Mouse (Mus musculus) heart, adult 2 months (tissue): ENCODE results near the gene 3110009E18Rik. TPM values are rescaled to one million over a fixed set of nuclear protein-coding genes. Genes with fewer than 3 reads are reported as not detected.
A peak's percentile ranks its signal among the peaks of the same experiment; 100 is the strongest.

ENCODE experiments used
- DNase-seq, 2 experiments: peaks; one replicate each; pipeline ENCODE4 v3.0.0; 2021
- H3K27ac ChIP-seq: fragments of 200-600 bp; 2 replicates; pipeline ENCODE4 v1.8.1; 2022
- H3K27me3 ChIP-seq: fragments of 200-500 bp; 2 replicates; pipeline ENCODE4 v1.6.1; 2012; ENCODE audit warnings: mild to moderate bottlenecking, low read length, inconsistent platforms, mixed read lengths; ENCODE audit not compliant: control insufficient read depth, insufficient read depth
- H3K36me3 ChIP-seq: fragments of 200-500 bp; 2 replicates; pipeline ENCODE4 v1.6.1; 2012; ENCODE audit warnings: low read length, inconsistent platforms; ENCODE audit not compliant: control insufficient read depth, insufficient read depth
- H3K4me1 ChIP-seq: fragments of 200-500 bp; 2 replicates; pipeline ENCODE4 v1.6.1; 2011; ENCODE audit warnings: low read length; ENCODE audit not compliant: control insufficient read depth, insufficient read depth
- H3K4me3 ChIP-seq: fragments of 200-600 bp; 2 replicates; pipeline ENCODE4 v1.8.1; 2022
- H3K79me2 ChIP-seq: fragments of 200-500 bp; replicated peaks from 2 replicates; pipeline ENCODE4 v1.6.1; 2012; ENCODE audit warnings: mild to moderate bottlenecking, inconsistent platforms, low read length, moderate library complexity, mixed read lengths; ENCODE audit not compliant: control insufficient read depth, insufficient read depth
- H3K9ac ChIP-seq: fragments of 200-500 bp; 2 replicates; pipeline ENCODE4 v1.6.1; 2012; ENCODE audit warnings: low read depth, mild to moderate bottlenecking, control low read depth, inconsistent platforms, low read length, mixed read lengths
- CTCF ChIP-seq: fragments of 200-600 bp; IDR thresholded peaks from 2 replicates; pipeline ENCODE4 v1.8.1; 2022; ENCODE audit warnings: antibody characterized with exemption, mild to moderate bottlenecking, moderate library complexity
- EP300 ChIP-seq: fragments of 200-500 bp; IDR thresholded peaks from 2 replicates; pipeline ENCODE4 v1.6.1; 2011; ENCODE audit warnings: low read depth, low read length, control low read depth; ENCODE audit not compliant: insufficient read depth
- POLR2A ChIP-seq: fragments of 200-500 bp; IDR thresholded peaks from 2 replicates; pipeline ENCODE4 v1.6.1; 2011; ENCODE audit warnings: mild to moderate bottlenecking, low read depth, low read length, control low read depth; ENCODE audit not compliant: insufficient read depth
- WGBS: fragments of 180-500 bp; shearing (Covaris S2); methylation state at CpG from one replicate; pipeline ENCODE4 v1.1.7; 2018; 5-methylcytosine and 5-hydroxymethylcytosine counted together
- intact Hi-C: fragments of 180-260 bp; cut with DNase I; formaldehyde crosslinking; loops from one replicate; pipeline ENCODE4 v1.15.1; 2025
- polyA plus RNA-seq: library from polyadenylated mRNA; depleted of rRNA; stranded (reverse); fragments of >200 nt; gene quantifications from 2 replicates; pipeline ENCODE4 v1.2.3, GENCODE M21; 2012
- total RNA-seq, 2 experiments: library from RNA; stranded (reverse); gene quantifications; 2 replicates each; pipeline ENCODE4 v1.2.3; 2021

3110009E18Rik gene
- total and polyA plus RNA-seq, 3 experiments, result 2.5 to 5.8 (median 5.2) TPM

DNA sequence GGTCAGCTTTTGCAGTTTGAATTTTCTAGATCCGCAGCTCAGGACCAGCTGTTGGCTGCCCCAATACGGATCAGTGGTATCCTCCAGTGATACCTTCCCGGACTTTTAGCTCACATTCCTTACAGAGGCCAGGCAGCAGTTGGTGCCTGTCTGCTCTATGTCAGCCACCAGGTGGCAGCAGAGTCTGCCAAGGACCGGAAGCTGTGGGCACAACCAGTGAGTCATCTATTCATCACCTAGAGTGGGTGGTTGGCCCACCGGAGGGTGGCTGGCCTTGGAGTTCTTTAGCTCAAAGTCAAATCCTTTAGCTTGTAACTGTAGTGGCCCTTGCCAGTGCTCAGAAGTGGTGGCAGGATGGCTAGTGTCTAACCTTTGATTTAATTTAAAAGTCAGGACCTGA lies 76.2 kb downstream of the 3110009E18Rik start:
- Histone ChIP-seq H3K36me3 (no peaks in the 10 kb centered on the region), H3K79me2 (no peaks in the 10 kb centered on the region), H3K9ac (no peak overlapping the region), H3K4me3 (no peak overlapping the region), H3K4me1 (no peaks in the 10 kb centered on the region), H3K27ac (no peak overlapping the region), H3K27me3 (no peaks in the 10 kb centered on the region)
- intact Hi-C loops, result loop anchor here (1.0 to 10.0 kb wide), 3 partner anchors 130 to 352 kb away; no protein-coding TSS in a partner anchor
- DNase-seq, result peak; percentile 65 to 77
- TF ChIP-seq CTCF, result peak; percentile 98
- 0 out of 2 replicates have a peak, but pooled peaks have one; percentile 54 for TF ChIP-seq EP300
- TF ChIP-seq POLR2A, result no peak
- WGBS, result 13% methylated on average over 5 of the region's 5 CpGs

DNA sequence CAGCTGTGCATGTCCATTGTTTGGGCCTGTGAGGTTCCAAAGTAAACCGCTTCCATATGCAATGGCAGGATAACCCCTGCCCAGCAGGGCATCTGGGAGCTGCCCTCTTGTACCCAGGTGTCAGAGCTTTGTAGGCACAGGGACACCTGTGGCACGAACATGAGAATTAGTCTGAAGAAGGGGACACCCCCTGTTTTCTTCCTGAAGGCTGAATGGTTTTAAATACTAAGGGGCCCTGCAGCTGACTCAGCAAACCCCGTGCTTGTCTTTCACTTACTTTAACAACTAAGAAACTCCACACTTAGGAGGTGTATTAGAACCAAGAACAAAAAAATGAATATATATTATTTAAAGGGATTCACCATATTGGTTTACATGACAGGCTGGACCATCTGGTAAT lies 77.2 kb downstream of the 3110009E18Rik start:
- Histone ChIP-seq H3K4me1 (no peaks in the 10 kb centered on the region), H3K4me3 (no peak overlapping the region), H3K36me3 (no peaks in the 10 kb centered on the region), H3K79me2 (no peaks in the 10 kb centered on the region), H3K9ac (no peak overlapping the region), H3K27ac (no peak overlapping the region), H3K27me3 (no peaks in the 10 kb centered on the region)
- TF ChIP-seq EP300, result no peak
- TF ChIP-seq CTCF, result no peak
- no peak for TF ChIP-seq POLR2A
- DNase-seq, result no peak
- intact Hi-C loops, result loop anchor here (5.0 to 10.0 kb wide), 2 partner anchors 129 to 277 kb away; no protein-coding TSS in a partner anchor
- WGBS, result 66% methylated on average over 3 of the region's 3 CpGs

DNA sequence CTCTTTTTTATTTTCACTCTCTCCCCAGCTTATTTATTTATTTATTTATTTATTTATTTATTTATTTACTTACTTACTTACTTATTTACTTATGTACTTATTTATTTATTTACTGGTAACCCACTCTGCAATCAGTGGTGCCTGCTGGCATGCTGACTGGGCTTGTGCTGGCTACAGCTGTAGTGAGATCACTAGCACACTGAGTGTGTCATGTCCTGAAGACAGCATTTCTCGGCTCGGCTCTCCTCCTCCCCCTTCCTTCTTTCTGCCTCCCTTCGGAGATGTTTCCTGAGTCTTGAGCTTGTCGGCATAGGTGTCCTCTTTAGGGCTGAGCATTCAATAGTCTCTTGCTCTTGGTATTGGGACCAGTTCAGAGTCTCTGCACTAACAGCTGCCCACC lies 78.0 kb downstream of the 3110009E18Rik start:
- TF ChIP-seq EP300, result no peak
- no peak for TF ChIP-seq POLR2A
- TF ChIP-seq CTCF, result no peak
- Histone ChIP-seq H3K9ac (no peak overlapping the region), H3K79me2 (no peaks in the 10 kb centered on the region), H3K27me3 (no peaks in the 10 kb centered on the region), H3K4me3 (no peak overlapping the region), H3K4me1 (no peaks in the 10 kb centered on the region), H3K27ac (no peak overlapping the region), H3K36me3 (no peaks in the 10 kb centered on the region)
- WGBS, result 54% methylated on average over 4 of the region's 4 CpGs
- DNase-seq, result no peak
- intact Hi-C loops, result loop anchor here (5.0 to 10.0 kb wide), 2 partner anchors 128 to 276 kb away; no protein-coding TSS in a partner anchor

DNA sequence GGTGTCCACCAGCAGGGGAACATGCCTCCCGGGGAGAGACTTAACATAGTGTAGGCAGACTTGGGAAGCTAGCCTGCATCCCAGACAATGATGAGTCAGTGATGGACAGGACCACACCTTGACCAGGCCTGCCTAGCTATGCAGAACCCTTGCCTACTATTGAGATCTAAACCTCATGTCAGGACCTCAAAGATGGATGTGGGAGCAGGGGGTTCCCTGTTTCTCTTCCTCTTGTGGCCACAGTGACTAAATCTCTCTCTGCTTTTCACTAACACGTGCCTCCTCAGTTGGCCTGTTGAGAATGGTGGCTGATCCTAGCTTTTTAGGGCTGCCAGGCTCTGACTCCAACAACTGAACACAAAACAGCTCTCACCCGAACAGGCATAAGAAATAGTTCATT lies 81.6 kb downstream of the 3110009E18Rik start:
- Histone ChIP-seq H3K27me3 (no peaks in the 10 kb centered on the region), H3K27ac (no peak overlapping the region), H3K4me3 (no peak overlapping the region), H3K4me1 (no peaks in the 10 kb centered on the region), H3K36me3 (no peaks in the 10 kb centered on the region), H3K79me2 (no peaks in the 10 kb centered on the region), H3K9ac (no peak overlapping the region)
- intact Hi-C loops, result no loop called here
- no peak for TF ChIP-seq EP300
- no peak for TF ChIP-seq POLR2A
- TF ChIP-seq CTCF, result no peak
- no peak for DNase-seq
- WGBS, result 54% methylated on average over 3 of the region's 3 CpGs

DNA sequence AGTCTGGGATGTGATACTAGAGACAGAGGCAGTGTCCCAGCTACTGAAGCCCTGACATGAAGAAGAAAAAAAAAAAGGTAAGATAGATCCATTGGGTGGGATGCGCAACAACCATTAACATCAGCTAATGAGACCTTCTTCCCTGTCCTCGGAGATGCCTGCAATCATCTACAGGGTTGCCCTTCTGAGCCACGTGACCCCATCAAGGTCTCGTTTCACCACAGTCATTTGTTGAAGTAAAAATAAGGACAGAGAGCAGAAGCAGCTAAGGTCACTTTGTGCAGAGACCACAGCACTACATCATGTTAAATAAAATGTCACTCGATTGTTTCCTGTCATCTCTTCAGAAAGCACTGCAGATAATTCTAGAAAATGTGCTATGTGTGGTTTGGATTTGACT lies 82.8 kb downstream of the 3110009E18Rik start:
- intact Hi-C loops, result no loop called here
- Histone ChIP-seq H3K36me3 (no peaks in the 10 kb centered on the region), H3K9ac (no peak overlapping the region), H3K4me3 (no peak overlapping the region), H3K4me1 (no peaks in the 10 kb centered on the region), H3K27ac (no peak overlapping the region), H3K79me2 (no peaks in the 10 kb centered on the region), H3K27me3 (no peaks in the 10 kb centered on the region)
- WGBS, result 77% methylated on average over 5 of the region's 5 CpGs
- DNase-seq, result no peak
- TF ChIP-seq EP300 (no peak), CTCF (no peak)

DNA sequence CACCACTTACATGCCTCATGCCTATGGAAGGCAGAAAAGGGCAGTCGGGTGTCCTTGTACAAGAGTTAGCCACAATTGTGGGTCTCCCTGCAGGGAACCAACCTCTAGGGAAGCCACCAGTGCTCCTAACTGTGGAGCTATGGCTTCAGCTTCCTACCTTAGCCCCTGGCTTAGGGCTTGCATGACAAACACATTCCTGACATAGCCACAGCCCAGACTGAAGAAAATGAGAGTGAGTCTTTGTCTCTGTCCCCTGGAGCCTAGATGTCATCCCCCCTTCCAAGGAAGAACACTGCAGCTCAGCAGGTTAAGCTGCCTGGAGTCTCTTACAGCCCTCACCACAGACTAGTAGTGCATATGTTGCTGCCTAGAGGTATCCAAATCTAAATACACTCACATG lies 83.8 kb downstream of the 3110009E18Rik start:
- H3K9ac ChIP-seq, result no peak overlapping the region
- no peaks in the 10 kb centered on the region for H3K4me1 ChIP-seq
- DNase-seq, result no peak
- intact Hi-C loops, result no loop called here
- no peak overlapping the region for H3K4me3 ChIP-seq
- no peak overlapping the region for H3K27ac ChIP-seq
- WGBS, result 44% methylated on average over 1 of the region's 1 CpGs
- TF ChIP-seq EP300 (no peak), POLR2A (no peak), CTCF (no peak)
- H3K36me3 ChIP-seq, result no peaks in the 10 kb centered on the region
- no peaks in the 10 kb centered on the region for H3K27me3 ChIP-seq
- no peaks in the 10 kb centered on the region for H3K79me2 ChIP-seq

DNA sequence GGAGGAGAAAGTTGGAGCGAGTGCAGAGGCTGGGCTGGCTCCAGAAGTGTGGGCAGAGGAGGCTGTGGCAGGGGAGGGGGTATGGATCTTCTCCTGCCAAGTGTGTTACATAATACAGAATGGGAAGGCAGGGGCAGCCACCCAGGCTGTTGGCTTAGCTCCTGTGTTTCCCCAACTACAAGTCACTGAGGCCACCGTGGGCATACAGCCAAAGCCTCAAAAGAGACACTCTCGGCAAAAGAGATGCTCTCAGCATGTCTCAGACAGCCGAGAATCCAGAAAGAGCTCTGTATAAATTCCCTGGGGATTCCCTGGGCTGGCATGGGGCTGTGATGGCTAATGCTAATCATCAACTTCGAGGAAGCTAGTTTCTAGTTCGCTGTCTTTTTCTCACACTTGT lies 86.6 kb downstream of the 3110009E18Rik start:
- intact Hi-C loops, result no loop called here
- Histone ChIP-seq H3K79me2 (no peaks in the 10 kb centered on the region), H3K27me3 (no peaks in the 10 kb centered on the region), H3K4me1 (no peaks in the 10 kb centered on the region), H3K4me3 (no peak overlapping the region), H3K36me3 (no peaks in the 10 kb centered on the region), H3K27ac (no peak overlapping the region), H3K9ac (no peak overlapping the region)
- TF ChIP-seq CTCF, result no peak
- TF ChIP-seq EP300, result no peak
- TF ChIP-seq POLR2A, result no peak
- WGBS, result 49% methylated on average over 6 of the region's 6 CpGs
- peak in 1 of 2 experiments; percentile 7 for DNase-seq
